Mouse (Mus musculus) cerebellum, adult 8-10 months (tissue): ENCODE results near the gene Elmod3.
A peak's percentile ranks its signal among the peaks of the same experiment; 100 is the strongest.

Experiments
- DNase-seq: peaks from one replicate; pipeline ENCODE4 v3.0.0; 2022

Gene Elmod3

DNA sequence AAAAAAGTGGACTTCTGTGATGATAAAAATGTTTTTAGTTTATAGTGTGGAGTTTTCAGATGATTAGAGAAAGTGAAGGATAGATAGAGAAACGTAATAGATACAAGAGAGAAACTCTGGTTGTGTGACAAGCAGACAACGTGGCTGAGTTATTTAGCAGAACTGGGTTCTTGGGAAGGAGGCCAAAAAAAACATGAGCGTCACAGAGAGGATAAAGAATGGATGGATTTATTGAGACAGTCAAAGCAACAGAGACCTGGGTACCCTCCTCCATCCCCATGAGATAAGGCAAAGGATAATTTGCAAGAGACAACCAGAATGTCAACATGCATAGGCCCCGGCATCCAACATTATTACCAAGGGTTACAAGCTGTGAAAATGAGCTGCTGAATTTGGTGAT is 12.0 kb upstream of the Elmod3 start:
- no peak for DNase-seq

DNA sequence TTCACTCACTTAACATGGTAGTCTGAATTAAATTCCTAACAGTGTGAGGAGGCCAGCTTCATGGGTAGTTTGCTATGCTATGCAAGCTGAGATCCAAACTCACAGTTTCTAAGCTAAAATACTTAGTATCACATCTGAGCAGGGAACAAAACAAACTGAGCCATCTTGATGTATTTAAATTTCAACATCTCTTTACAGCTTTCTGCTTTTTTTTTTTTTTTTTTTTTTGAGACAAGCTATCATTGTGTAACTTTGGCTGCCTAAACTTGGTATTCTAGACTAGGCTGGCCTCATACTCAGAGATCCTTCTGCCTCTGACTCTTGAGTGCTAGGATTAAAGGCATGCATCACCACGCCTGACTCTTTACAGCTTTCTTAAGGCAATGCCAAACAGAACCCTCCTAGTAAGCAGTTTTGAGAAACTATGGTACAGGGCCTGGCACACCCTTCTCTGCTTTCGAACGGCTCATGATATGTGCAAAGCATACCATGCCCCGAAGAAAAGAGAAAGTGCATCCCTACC is 10.5 kb upstream of the Elmod3 start:
- no peak for DNase-seq

GRCm38 (mm10) chr6:72607676-72608075 is 9.5 kb upstream of the Elmod3 start:
- no peak for DNase-seq

DNA sequence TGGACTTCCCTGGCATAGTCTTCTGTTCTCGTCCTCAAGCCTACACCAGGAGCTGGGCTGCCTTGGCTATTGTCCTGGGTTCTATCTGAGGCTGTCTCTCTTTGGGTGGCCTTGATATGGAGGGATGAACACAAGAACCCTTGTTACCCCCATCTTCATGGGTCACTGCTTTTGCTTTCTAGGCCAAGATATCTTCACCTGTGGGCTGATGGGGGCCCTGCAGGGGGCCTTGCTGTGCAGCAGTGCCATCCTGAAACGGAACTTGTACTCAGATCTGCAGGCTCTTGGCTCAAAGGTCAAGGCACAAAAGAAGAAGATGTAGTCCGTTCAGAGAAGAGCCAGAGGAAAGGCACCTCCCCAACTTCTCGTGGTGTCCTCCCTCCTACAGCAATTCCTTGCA is 8.8 kb upstream of the Elmod3 start:
- DNase-seq = no peak

GRCm38 (mm10) chr6:72604066-72604465 is 5.9 kb upstream of the Elmod3 start:
- DNase-seq = no peak

DNA sequence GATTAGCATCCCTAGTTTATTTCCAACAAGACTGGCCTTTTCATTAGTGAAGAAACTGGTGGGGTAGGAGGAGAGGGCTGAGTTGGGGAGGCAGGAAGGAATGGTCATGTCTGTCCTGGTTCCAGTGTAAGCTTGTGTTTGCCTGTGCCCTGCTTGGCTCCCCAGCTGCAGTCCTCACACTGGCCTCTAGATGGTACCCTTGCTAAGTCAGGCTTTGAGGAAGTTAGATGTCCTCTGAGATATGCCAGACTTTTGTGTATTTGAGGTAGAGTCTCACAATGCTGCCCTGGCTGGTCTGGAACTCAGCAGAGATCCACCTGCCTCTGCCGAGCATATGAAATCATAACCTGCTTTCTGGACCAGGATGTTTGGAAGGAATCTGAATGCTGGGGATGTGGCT is 3.5 kb upstream of the Elmod3 start:
- DNase-seq = peak; percentile 71

GRCm38 (mm10) chr6:72600771-72601170 is 2.6 kb upstream of the Elmod3 start:
- no peak for DNase-seq

GRCm38 (mm10) chr6:72600216-72600615 is 2.0 kb upstream of the Elmod3 start:
- no peak for DNase-seq

- DNase-seq = no peak
Observed at GRCm38 (mm10) chr6:72598791-72599557, 761 bp upstream of the Elmod3 start.

- DNase-seq = peak; percentile 27
Observed at GRCm38 (mm10) chr6:72597083-72597874, 934 bp downstream of the Elmod3 start.

- DNase-seq = no peak
Observed at GRCm38 (mm10) chr6:72593914-72594313, 4.3 kb downstream of the Elmod3 start.

- no peak for DNase-seq
Observed at GRCm38 (mm10) chr6:72593011-72593803, 5.0 kb downstream of the Elmod3 start.

DNA sequence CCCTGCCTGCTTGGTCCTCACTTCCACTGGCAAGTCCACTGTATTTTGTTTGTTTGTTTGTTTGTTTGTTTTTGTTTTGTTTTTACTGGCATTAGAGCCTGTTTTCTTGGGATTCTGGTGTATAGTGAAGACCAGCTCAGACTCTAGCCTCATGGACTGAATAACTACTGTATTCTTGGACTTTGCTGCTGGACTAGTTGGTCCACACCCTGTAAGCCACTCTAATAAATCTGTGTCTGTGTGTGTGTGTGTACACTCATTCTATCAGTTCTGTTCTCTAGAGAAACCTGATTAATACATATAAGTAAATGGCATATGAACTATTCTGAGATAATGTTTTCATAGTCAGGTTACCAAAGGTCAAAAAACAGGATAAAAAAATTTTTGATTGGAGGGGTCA is 8.1 kb downstream of the Elmod3 start:
- no peak for DNase-seq

- DNase-seq = no peak
Observed at GRCm38 (mm10) chr6:72588307-72588706, 9.9 kb downstream of the Elmod3 start.

GRCm38 (mm10) chr6:72586701-72587100 is 11.5 kb downstream of the Elmod3 start:
- no peak for DNase-seq

DNA sequence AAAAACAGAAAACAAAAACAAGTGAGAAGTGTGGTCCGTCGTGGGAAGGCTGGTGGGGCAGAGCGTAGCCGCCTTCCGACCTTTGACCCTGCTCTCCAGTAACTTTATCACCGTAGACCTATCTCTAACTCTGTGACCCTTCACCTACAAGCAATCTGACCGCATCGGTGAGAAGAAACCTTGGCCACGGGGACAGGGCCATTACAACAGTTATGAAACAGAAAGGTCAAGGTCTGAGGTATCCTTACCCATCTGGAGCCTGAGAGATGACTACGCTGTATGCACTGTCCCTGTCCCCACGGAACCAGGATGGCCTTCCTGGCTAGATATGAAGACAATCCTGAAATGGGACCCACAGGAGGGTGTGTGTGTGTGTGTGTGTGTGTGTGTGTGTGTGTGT is 14.1 kb downstream of the Elmod3 start:
- DNase-seq = no peak

DNA sequence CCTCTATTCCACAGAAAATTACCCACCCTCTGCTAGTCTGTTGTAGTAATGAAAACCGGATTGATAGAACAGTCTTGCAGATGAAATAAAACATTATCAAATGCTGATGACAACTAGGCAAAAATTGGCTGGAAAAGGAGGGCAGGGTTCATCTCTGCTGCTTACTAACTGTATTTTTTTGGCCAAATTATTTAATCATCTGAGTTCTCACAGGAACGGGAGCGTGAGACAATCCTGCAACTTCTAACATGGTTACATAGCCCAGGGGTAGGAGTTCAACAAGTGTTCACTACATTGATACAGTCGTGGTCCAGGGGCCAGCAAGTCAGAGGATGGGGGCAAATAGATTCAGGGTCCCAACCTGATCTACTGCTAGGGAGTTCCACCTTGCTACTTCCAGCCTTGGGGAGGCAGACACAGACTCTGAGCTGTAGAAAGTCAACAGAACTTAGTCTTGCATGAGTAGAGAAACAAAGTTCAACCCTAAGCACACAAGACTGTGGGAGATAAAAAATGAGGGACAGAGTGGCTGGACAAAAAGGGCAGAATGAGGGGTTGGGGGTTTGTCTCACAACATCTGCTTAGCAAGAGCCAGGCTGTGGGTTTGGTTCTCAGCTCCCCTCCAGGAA is 14.9 kb downstream of the Elmod3 start:
- DNase-seq = no peak

GRCm38 (mm10) chr6:72581625-72582382 is 16.4 kb downstream of the Elmod3 start:
- no peak for DNase-seq

GRCm38 (mm10) chr6:72576041-72576440 is 22.2 kb downstream of the Elmod3 start:
- no peak for DNase-seq

DNA sequence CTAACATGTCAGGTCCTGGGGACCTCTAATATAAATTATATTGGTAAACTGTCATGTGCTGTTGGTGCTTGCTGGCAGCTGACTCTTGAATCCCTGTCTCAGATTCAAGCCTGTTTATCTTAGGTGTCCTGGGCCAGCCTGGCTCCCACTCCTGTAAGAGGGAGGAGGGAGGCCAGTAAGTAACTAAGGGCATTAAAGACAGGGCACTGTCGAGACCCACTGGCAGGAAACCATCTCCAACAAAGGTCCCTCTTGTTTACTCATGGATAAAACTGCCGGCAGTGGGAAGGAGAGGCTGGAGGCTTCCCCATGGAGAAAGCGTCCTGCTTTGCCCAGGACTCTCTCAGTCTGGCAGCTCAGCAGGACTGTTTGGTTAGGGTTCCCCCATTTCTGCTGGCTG is 26.4 kb downstream of the Elmod3 start:
- no peak for DNase-seq

GRCm38 (mm10) chr6:72570644-72571397 is 27.4 kb downstream of the Elmod3 start:
- DNase-seq = no peak
